Mouse (Mus musculus) ES-Bruce4 (cell line): ENCODE measurements around the gene Dcst2. TPM values are rescaled to one million over a fixed set of nuclear protein-coding genes. Genes with fewer than 3 reads are reported as not detected.

Experiments used
- H3K27ac ChIP-seq: 2 replicates; pipeline ENCODE4 v1.5.1; 2012; ENCODE audit warnings: low read length, inconsistent platforms; ENCODE audit not compliant: insufficient read depth
- H3K27me3 ChIP-seq: 2 replicates; pipeline ENCODE4 v1.6.1; 2012; ENCODE audit warnings: mild to moderate bottlenecking, low read length, inconsistent platforms; ENCODE audit not compliant: control insufficient read depth, poor library complexity, insufficient read depth, severe bottlenecking
- H3K36me3 ChIP-seq: 2 replicates; pipeline ENCODE4 v1.6.1; 2012; ENCODE audit warnings: inconsistent platforms, mild to moderate bottlenecking, low read length, moderate library complexity; ENCODE audit not compliant: control insufficient read depth, poor library complexity, insufficient read depth, severe bottlenecking
- H3K4me1 ChIP-seq: one replicate; pipeline ENCODE4 v1.8.1; 2011; ENCODE audit warnings: low read length; ENCODE audit not compliant: control insufficient read depth, insufficient read depth
- H3K4me3 ChIP-seq: 2 replicates; pipeline ENCODE4 v1.5.1; 2011; ENCODE audit warnings: low read depth, mild to moderate bottlenecking, low read length
- H3K9ac ChIP-seq: 2 replicates; pipeline ENCODE4 v1.6.1; 2012; ENCODE audit warnings: low read depth, mild to moderate bottlenecking, inconsistent platforms; ENCODE audit not compliant: poor library complexity, severe bottlenecking
- H3K9me3 ChIP-seq: replicated peaks from 2 replicates; pipeline ENCODE4 v1.6.1; 2012; ENCODE audit warnings: mild to moderate bottlenecking, low read length, inconsistent platforms; ENCODE audit not compliant: control insufficient read depth, poor library complexity, insufficient read depth, severe bottlenecking
- CTCF ChIP-seq: IDR thresholded peaks from one replicate; pipeline ENCODE4 v1.8.1; 2011; ENCODE audit warnings: low read depth, low read length
- EP300 ChIP-seq: IDR thresholded peaks from 2 replicates; pipeline ENCODE4 v1.6.1; 2011; ENCODE audit warnings: low read depth, low read length; ENCODE audit not compliant: insufficient read depth
- POLR2A ChIP-seq: IDR thresholded peaks from one replicate; pipeline ENCODE4 v1.8.1; 2011; ENCODE audit warnings: low read length; ENCODE audit not compliant: insufficient read depth
- polyA plus RNA-seq: library from polyadenylated mRNA; stranded (reverse); fragments of >200 nt; gene quantifications from 2 replicates; pipeline ENCODE4 v1.2.4, GENCODE M21; 2011; ENCODE audit warnings: low read depth; ENCODE audit not compliant: missing spikeins, insufficient read depth, insufficient read length

The Dcst2 gene
- polyA plus RNA-seq, 1 experiment = 0.25 TPM

- Histone ChIP-seq H3K27ac (no peak overlapping the region), H3K4me1 (no peaks in the 10 kb centered on the region), H3K27me3 (no peaks in the 10 kb centered on the region), H3K36me3 (no peaks in the 10 kb centered on the region), H3K9me3 (no peaks in the 10 kb centered on the region), H3K9ac (no peak overlapping the region), H3K4me3 (no peak overlapping the region)
- TF ChIP-seq CTCF (no peak), POLR2A (no peak), EP300 (no peak)
Measured at GRCm38 (mm10) chr3:89351271-89351670, 10.5 kb upstream of the Dcst2 start.

GRCm38 (mm10) chr3:89354816-89355511, 6.8 kb upstream of the Dcst2 start:
- Histone ChIP-seq H3K9me3 (no peaks in the 10 kb centered on the region), H3K9ac (no peak overlapping the region), H3K27me3 (no peaks in the 10 kb centered on the region), H3K4me3 (no peak overlapping the region), H3K27ac (no peak overlapping the region), H3K36me3 (no peaks in the 10 kb centered on the region), H3K4me1 (no peaks in the 10 kb centered on the region)
- no peak for TF ChIP-seq POLR2A
- no peak for TF ChIP-seq EP300
- peak; percentile 75 for TF ChIP-seq CTCF

GRCm38 (mm10) chr3:89355512-89355902, 6.3 kb upstream of the Dcst2 start:
- H3K36me3 ChIP-seq = no peaks in the 10 kb centered on the region
- H3K4me1 ChIP-seq = no peaks in the 10 kb centered on the region
- H3K27me3 ChIP-seq = no peaks in the 10 kb centered on the region
- TF ChIP-seq EP300 (no peak), POLR2A (no peak), CTCF (no peak)
- no peaks in the 10 kb centered on the region for H3K9me3 ChIP-seq
- no peak overlapping the region for H3K9ac ChIP-seq
- H3K4me3 ChIP-seq = no peak overlapping the region
- H3K27ac ChIP-seq = no peak overlapping the region

DNA sequence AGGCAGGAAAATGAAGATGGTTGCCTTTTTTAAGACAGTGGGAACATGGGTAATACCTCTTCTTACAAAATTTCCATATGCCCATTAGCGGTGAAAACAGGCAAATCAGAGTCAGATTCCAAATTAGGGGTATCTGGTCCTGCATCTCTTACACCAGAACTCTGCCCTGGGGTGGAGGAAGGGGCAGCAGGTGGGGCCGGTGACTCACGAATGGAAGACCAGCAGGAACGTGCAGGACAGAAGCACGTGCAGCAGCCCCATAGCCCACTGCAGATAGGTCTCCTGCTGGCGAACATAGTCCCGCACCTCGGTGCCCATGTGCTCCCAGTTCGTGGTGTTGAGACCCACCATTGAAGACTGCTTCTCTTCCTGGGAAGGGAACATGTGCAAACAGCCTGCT, 5.7 kb upstream of the Dcst2 start:
- Histone ChIP-seq H3K27ac (no peak overlapping the region), H3K4me1 (no peaks in the 10 kb centered on the region)
- TF ChIP-seq POLR2A (no peak), CTCF (peak; percentile 6)

GRCm38 (mm10) chr3:89359630-89360029, 2.1 kb upstream of the Dcst2 start:
- TF ChIP-seq POLR2A (no peak), CTCF (no peak), EP300 (no peak)
- H3K27ac ChIP-seq = no peak overlapping the region

More for the DNA sequence above, 5.7 kb upstream of the Dcst2 start:
- Histone ChIP-seq H3K9me3 (no peaks in the 10 kb centered on the region), H3K4me3 (0 out of 2 replicates have a peak overlapping the region, but pooled peaks have one; percentile 3), H3K9ac (no peak overlapping the region), H3K27me3 (no peaks in the 10 kb centered on the region), H3K36me3 (no peaks in the 10 kb centered on the region)

GRCm38 (mm10) chr3:89360237-89360636, 1.5 kb upstream of the Dcst2 start:
- no peak overlapping the region for H3K4me3 ChIP-seq

More at GRCm38 (mm10) chr3:89359630-89360029, 2.1 kb upstream of the Dcst2 start:
- Histone ChIP-seq H3K27me3 (no peaks in the 10 kb centered on the region), H3K4me3 (no peak overlapping the region), H3K4me1 (no peaks in the 10 kb centered on the region), H3K9ac (no peak overlapping the region), H3K9me3 (no peaks in the 10 kb centered on the region), H3K36me3 (no peaks in the 10 kb centered on the region)

More at GRCm38 (mm10) chr3:89360237-89360636, 1.5 kb upstream of the Dcst2 start:
- no peaks in the 10 kb centered on the region for H3K27me3 ChIP-seq
- no peak overlapping the region for H3K9ac ChIP-seq
- no peaks in the 10 kb centered on the region for H3K9me3 ChIP-seq
- no peak for TF ChIP-seq POLR2A
- no peak for TF ChIP-seq CTCF
- no peak for TF ChIP-seq EP300
- no peaks in the 10 kb centered on the region for H3K36me3 ChIP-seq
- no peak overlapping the region for H3K27ac ChIP-seq
- no peaks in the 10 kb centered on the region for H3K4me1 ChIP-seq
